Mouse (Mus musculus) lung, postnatal 36 days (tissue): ENCODE results near the gene Cnp.

Source experiments
- DNase-seq: peaks from one replicate; pipeline ENCODE4 v3.0.0; 2022; ENCODE audit warnings: mixed read lengths

Gene Cnp

GRCm38 (mm10) chr11:100625754-100626700, 51.3 kb downstream of the Cnp start:
- DNase-seq, result peak; percentile 25

GRCm38 (mm10) chr11:100626701-100627195, 52.0 kb downstream of the Cnp start:
- peak; percentile 86 for DNase-seq

- DNase-seq, result peak; percentile 36
Observed at GRCm38 (mm10) chr11:100628056-100628455, 53.4 kb downstream of the Cnp start.

GRCm38 (mm10) chr11:100628862-100629352, 54.2 kb downstream of the Cnp start:
- DNase-seq, result no peak

- DNase-seq, result no peak
Observed at GRCm38 (mm10) chr11:100634530-100634929, 59.8 kb downstream of the Cnp start.

GRCm38 (mm10) chr11:100640159-100640906, 65.6 kb downstream of the Cnp start:
- DNase-seq, result no peak
